Mouse (Mus musculus): ENCODE measurements around the gene Slc5a11. TPM values are rescaled to one million over a fixed set of nuclear protein-coding genes. Genes with fewer than 3 reads are reported as not detected.

Slc5a11 gene
- total RNA-seq, 2 experiments from 2014 or later, result 0.17 to 0.42 TPM

DNA sequence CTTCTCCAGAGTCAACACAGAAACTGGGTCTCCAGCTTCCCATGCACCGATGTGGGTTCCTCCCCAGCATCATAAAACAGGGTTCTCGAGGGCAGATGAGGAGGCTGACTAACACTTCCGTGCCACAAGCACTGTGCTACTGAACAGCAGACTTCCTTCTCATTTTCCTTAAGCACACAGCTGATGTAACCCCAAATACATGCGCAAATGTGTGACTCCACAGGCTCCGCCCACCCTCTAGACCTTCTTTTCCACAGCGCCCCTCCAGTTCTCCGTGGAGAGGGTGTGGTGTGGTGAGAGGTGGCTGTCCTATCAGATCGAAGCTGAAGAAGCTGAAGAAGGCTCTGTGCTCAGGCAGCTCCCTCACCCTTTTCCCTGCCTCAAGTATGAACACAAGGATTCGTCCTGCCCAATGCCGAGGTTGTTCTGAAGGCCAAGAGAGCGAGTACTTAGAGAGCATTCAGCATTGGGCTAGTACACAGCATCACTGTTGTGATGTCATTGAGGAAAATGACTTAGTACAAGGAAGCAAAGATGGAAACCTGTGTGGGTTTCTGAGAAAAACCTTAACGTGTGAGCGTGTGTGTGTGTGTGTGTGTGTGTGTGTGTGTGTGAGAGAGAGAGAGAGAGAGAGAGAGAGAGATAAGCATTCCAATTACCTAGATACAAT, 108.0 kb downstream of the Slc5a11 start:
- DNase-seq (ENCODE audit: low spot score in 2 of 2), result no peak
- intact Hi-C loops (cut with DNase I), result no loop called here

Other genes starting within 250 kb of the Slc5a11 start
- gene Rbbp6, start 249.1 kb upstream of the Slc5a11 start, total RNA-seq (2021), result 10 to 100 TPM; 62.2 to 62.9 TPM
- 10 to 100 TPM; 44.5 to 52.2 TPM for gene Tnrc6a, start 90.9 kb upstream of the Slc5a11 start, total RNA-seq (2021)
- gene Lcmt1, start 155.0 kb downstream of the Slc5a11 start, total RNA-seq (2021), result 10 to 100 TPM; 83.3 to 91.9 TPM
- gene Arhgap17, start 155.1 kb downstream of the Slc5a11 start, total RNA-seq (2021), result 10 to 100 TPM; 16.9 to 20.9 TPM
- gene Aqp8, start 247.5 kb downstream of the Slc5a11 start, total RNA-seq (2021), result not detected